Mouse (Mus musculus) MEL (cell line): ENCODE measurements around the gene P4ha2. TPM values are rescaled to one million over a fixed set of nuclear protein-coding genes. Genes with fewer than 3 reads are reported as not detected.

Source experiments
- DNase-seq: peaks from one replicate; pipeline ENCODE4 v3.0.0; 2011; ENCODE audit warnings: low read depth, low spot score
- H3K27ac ChIP-seq: 2 replicates; pipeline ENCODE4 v1.5.1; 2012; ENCODE audit warnings: low read depth, mild to moderate bottlenecking, control low read depth, low read length, moderate library complexity; ENCODE audit not compliant: control insufficient read depth
- H3K27me3 ChIP-seq, 2 experiments: fragments of 150-350 bp in 1 of 2; sonication (generic) in 1 of 2; 2 replicates each; pipeline ENCODE4 v1.6.1; 2012; ENCODE audit warnings: low read length in 2 of 2, mild to moderate bottlenecking in 2 of 2, improper control_type of control experiment in 1 of 2, moderate library complexity in 1 of 2; ENCODE audit not compliant: insufficient read depth in 2 of 2, control insufficient read depth in 1 of 2
- H3K36me3 ChIP-seq, 2 experiments: 2 replicates each; pipeline ENCODE4 v1.6.1; 2012 to 2014; ENCODE audit warnings: low read length in 2 of 2, improper control_type of control experiment in 1 of 2, inconsistent platforms in 1 of 2, mild to moderate bottlenecking in 1 of 2; ENCODE audit not compliant: insufficient read depth in 2 of 2, control insufficient read depth in 1 of 2
- H3K4me1 ChIP-seq, 2 experiments: fragments of 150-350 bp in 1 of 2; sonication (generic) in 1 of 2; 2 replicates each; pipeline ENCODE4 v1.6.1; 2012; ENCODE audit warnings: low read length in 2 of 2, improper control_type of control experiment in 1 of 2, mild to moderate bottlenecking in 1 of 2; ENCODE audit not compliant: insufficient read depth in 2 of 2, control insufficient read depth in 1 of 2
- H3K4me3 ChIP-seq, 2 experiments: fragments of 150-350 bp in 1 of 2; sonication (generic) in 1 of 2; 2 replicates each; pipeline ENCODE4 v1.5.1; 2012; ENCODE audit warnings: low read depth in 2 of 2, low read length in 2 of 2, mild to moderate bottlenecking in 2 of 2, moderate library complexity in 2 of 2, control low read depth in 1 of 2, improper control_type of control experiment in 1 of 2; ENCODE audit not compliant: control insufficient read depth in 1 of 2, insufficient read depth in 1 of 2
- H3K79me2 ChIP-seq: 2 replicates; pipeline ENCODE4 v1.6.1; 2012; ENCODE audit warnings: mild to moderate bottlenecking, low read length, moderate library complexity; ENCODE audit not compliant: control insufficient read depth, poor library complexity, insufficient read depth
- H3K9ac ChIP-seq: 2 replicates; pipeline ENCODE4 v1.6.1; 2012; ENCODE audit warnings: low read depth, mild to moderate bottlenecking, control low read depth, low read length, moderate library complexity; ENCODE audit not compliant: control insufficient read depth, poor library complexity, severe bottlenecking
- H3K9me3 ChIP-seq: fragments of 150-350 bp; sonication (generic); replicated peaks from 2 replicates; pipeline ENCODE4 v1.6.1; 2012; ENCODE audit warnings: mild to moderate bottlenecking, low read length, improper control_type of control experiment, moderate library complexity; ENCODE audit not compliant: insufficient read depth
- BHLHE40 ChIP-seq: IDR thresholded peaks from 2 replicates; pipeline ENCODE4 v1.6.1; 2012; ENCODE audit warnings: low read depth, mild to moderate bottlenecking, inconsistent platforms, low read length, improper control_type of control experiment, borderline replicate concordance
- CHD1 ChIP-seq: IDR thresholded peaks from 2 replicates; pipeline ENCODE4 v1.6.1; 2012; ENCODE audit warnings: low read depth, mild to moderate bottlenecking, inconsistent platforms, low read length, improper control_type of control experiment
- CTCF ChIP-seq, 3 experiments: IDR thresholded peaks in 2 of 3; conservative IDR thresholded peaks in 1 of 3; 2 replicates each; pipeline ENCODE4 v1.5.1; 2011 to 2012; ENCODE audit warnings: low read length in 3 of 3, low read depth in 2 of 3, mild to moderate bottlenecking in 2 of 3, improper control_type of control experiment in 1 of 3, inconsistent platforms in 1 of 3, mixed read lengths in 1 of 3, moderate library complexity in 1 of 3; ENCODE audit not compliant: control insufficient read depth in 1 of 3, insufficient read depth in 1 of 3, poor library complexity in 1 of 3, severe bottlenecking in 1 of 3
- E2F4 ChIP-seq: IDR thresholded peaks from 2 replicates; pipeline ENCODE4 v1.6.1; 2011; ENCODE audit warnings: low read depth, low read length, improper control_type of control experiment, borderline replicate concordance
- ELF1 ChIP-seq: IDR thresholded peaks from 2 replicates; pipeline ENCODE4 v1.6.1; 2014; ENCODE audit warnings: low read depth, mild to moderate bottlenecking, inconsistent platforms, low read length, improper control_type of control experiment, moderate library complexity
- EP300 ChIP-seq, 2 experiments: IDR thresholded peaks; 2 replicates each; pipeline ENCODE4 v1.6.1; 2011; ENCODE audit warnings: improper control_type of control experiment in 2 of 2, low read length in 2 of 2, low read depth in 1 of 2, mild to moderate bottlenecking in 1 of 2
- JUND ChIP-seq: IDR thresholded peaks from 2 replicates; pipeline ENCODE4 v1.6.1; 2011; ENCODE audit warnings: low read depth, mild to moderate bottlenecking, improper control_type of control experiment, low read length
- MAX ChIP-seq: IDR thresholded peaks from 2 replicates; pipeline ENCODE4 v1.6.1; 2011; ENCODE audit warnings: low read length, improper control_type of control experiment
- MYB ChIP-seq: IDR thresholded peaks from 2 replicates; pipeline ENCODE4 v1.6.1; 2011; ENCODE audit warnings: mild to moderate bottlenecking, low read depth, low read length, improper control_type of control experiment
- POLR2A ChIP-seq, 2 experiments: IDR thresholded peaks; 2 replicates each; pipeline ENCODE4 v1.6.1; 2011 to 2012; ENCODE audit warnings: low read length in 2 of 2, mild to moderate bottlenecking in 2 of 2, control low read depth in 1 of 2, improper control_type of control experiment in 1 of 2, low read depth in 1 of 2, moderate library complexity in 1 of 2; ENCODE audit not compliant: control insufficient read depth in 1 of 2, insufficient read depth in 1 of 2, poor library complexity in 1 of 2
- POLR2AphosphoS2 ChIP-seq: IDR thresholded peaks from 2 replicates; pipeline ENCODE4 v1.6.1; 2011; ENCODE audit warnings: low read length, improper control_type of control experiment
- RCOR1 ChIP-seq: IDR thresholded peaks from 2 replicates; pipeline ENCODE4 v1.6.1; 2012; ENCODE audit warnings: low read depth, mild to moderate bottlenecking, inconsistent platforms, low read length, improper control_type of control experiment
- SIN3A ChIP-seq: IDR thresholded peaks from 2 replicates; pipeline ENCODE4 v1.6.1; 2012; ENCODE audit warnings: low read length, improper control_type of control experiment, inconsistent platforms
- SMC3 ChIP-seq: IDR thresholded peaks from 2 replicates; pipeline ENCODE4 v1.6.1; 2011; ENCODE audit warnings: low read depth, low read length, improper control_type of control experiment
- TAL1 ChIP-seq: IDR thresholded peaks from 2 replicates; pipeline ENCODE4 v1.6.1; 2012; ENCODE audit warnings: mild to moderate bottlenecking, inconsistent platforms, low read length, moderate library complexity, mixed read lengths
- USF1 ChIP-seq: IDR thresholded peaks from 2 replicates; pipeline ENCODE4 v1.6.1; 2014; ENCODE audit warnings: low read depth, mild to moderate bottlenecking, inconsistent platforms, low read length, improper control_type of control experiment, moderate library complexity
- ZC3H11A ChIP-seq: IDR thresholded peaks from 2 replicates; pipeline ENCODE4 v1.6.1; 2012; ENCODE audit warnings: low read depth, mild to moderate bottlenecking, inconsistent platforms, low read length, improper control_type of control experiment
- ZKSCAN1 ChIP-seq: IDR thresholded peaks from 2 replicates; pipeline ENCODE4 v1.6.1; 2012; ENCODE audit warnings: low read depth, mild to moderate bottlenecking, inconsistent platforms, low read length, improper control_type of control experiment, moderate library complexity
- ZMIZ1 ChIP-seq: IDR thresholded peaks from 2 replicates; pipeline ENCODE4 v1.6.1; 2012; ENCODE audit warnings: low read depth, mild to moderate bottlenecking, inconsistent platforms, low read length, improper control_type of control experiment, moderate library complexity
- ZNF384 ChIP-seq: IDR thresholded peaks from 2 replicates; pipeline ENCODE4 v1.6.1; 2012; ENCODE audit warnings: low read depth, mild to moderate bottlenecking, inconsistent platforms, low read length, improper control_type of control experiment
- polyA plus RNA-seq, 2 experiments: library from polyadenylated mRNA; stranded (reverse) in 1 of 2; unstranded in 1 of 2; fragments of >175 nt in 1 of 2; fragments of >200 nt in 1 of 2; gene quantifications; 2 replicates each; pipeline versions ENCODE4 v1.2.1 to v1.2.4; 2012; ENCODE audit warnings: low replicate concordance in 2 of 2, low read depth in 1 of 2; ENCODE audit not compliant: insufficient read length in 2 of 2, insufficient read depth in 1 of 2, missing spikeins in 1 of 2
- total RNA-seq: library from RNA; depleted of rRNA; stranded (reverse); fragments of 300-350 nt; gene quantifications from 2 replicates; pipeline ENCODE4 v1.2.3, GENCODE M21; 2012; rRNA removed

The P4ha2 gene
- total and polyA plus RNA-seq, 3 experiments = 18.6 to 57.8 TPM; not detected in 1

- TF ChIP-seq ZC3H11A (no peak), ZMIZ1 (no peak), TAL1 (no peak), SMC3 (no peak), POLR2A (IDR thresholded peaks at IDR 0.05; ENCODE audit: control insufficient read depth in 1 of 2, insufficient read depth in 1 of 2, low read depth in 1 of 2, low read length in 2 of 2, poor library complexity in 1 of 2) (no peak), CTCF (IDR thresholded peaks at IDR 0.05 in 2 of 3, conservative IDR thresholded peaks at IDR 0.05 in 1 of 3; ENCODE audit: control insufficient read depth in 1 of 3, insufficient read depth in 1 of 3, low read depth in 2 of 3, low read length in 3 of 3, poor library complexity in 1 of 3, severe bottlenecking in 1 of 3) (no peak), E2F4 (no peak), POLR2AphosphoS2 (no peak), RCOR1 (no peak), MAX (no peak), BHLHE40 (no peak), ELF1 (no peak), ZNF384 (no peak), JUND (no peak), SIN3A (no peak), CHD1 (no peak), USF1 (no peak), EP300 (IDR thresholded peaks at IDR 0.05; ENCODE audit: low read depth in 1 of 2, low read length in 2 of 2) (no peak), MYB (no peak), ZKSCAN1 (no peak)
These were observed 75.0 kb downstream of the P4ha2 start for GRCm38 (mm10) chr11:54174877-54175276.

More at GRCm38 (mm10) chr11:54174877-54175276, 75.0 kb downstream of the P4ha2 start:
- Histone ChIP-seq H3K4me1 (peaks cover 12 to 15% of the 10 kb centered on the region in 2 experiments), H3K27ac (no peak overlapping the region), H3K9me3 (no peaks in the 10 kb centered on the region), H3K36me3 (peaks cover 0 to 13% of the 10 kb centered on the region in 2 experiments; a peak in 2 of 4 replicates), H3K27me3 (no peaks in the 10 kb centered on the region), H3K9ac (no peak overlapping the region), H3K4me3 (no peak overlapping the region), H3K79me2 (no peaks in the 10 kb centered on the region)
- no peak for DNase-seq

Other genes with a start within 250 kb of the P4ha2 start
- gene Gm12216, start 240.8 kb upstream of the P4ha2 start, total RNA-seq = not detected in 2 replicates
- not detected for gene Gm12216, start 240.8 kb upstream of the P4ha2 start, polyA plus RNA-seq
- gene Slc22a5, start 208.4 kb upstream of the P4ha2 start, total RNA-seq = 10.2 and 11.8 TPM in 2 replicates
- gene Slc22a5, start 208.4 kb upstream of the P4ha2 start, polyA plus RNA-seq = 10 to 100 TPM in 1 of 2 experiments, not detected in 1; 12.5 TPM
- gene Slc22a21, start 119.8 kb upstream of the P4ha2 start, total RNA-seq = 4.2 and 4.7 TPM in 2 replicates
- gene Slc22a21, start 119.8 kb upstream of the P4ha2 start, polyA plus RNA-seq = 1 to 10 TPM in 1 of 2 experiments, not detected in 1; 6.9 TPM
- 2.3 and 3.5 TPM in 2 replicates for gene Slc22a4, start 72.0 kb upstream of the P4ha2 start, total RNA-seq
- gene Slc22a4, start 72.0 kb upstream of the P4ha2 start, polyA plus RNA-seq = 1 to 10 TPM in 1 of 2 experiments, not detected in 1; 5.8 TPM
- 0.13 TPM in 1 of 2 replicates, not detected in the other for gene Pdlim4, start 31.1 kb upstream of the P4ha2 start, total RNA-seq
- gene Pdlim4, start 31.1 kb upstream of the P4ha2 start, polyA plus RNA-seq = under 1 TPM in 1 of 2 experiments, not detected in 1; 0.70 TPM
- gene Csf2, start 149.6 kb downstream of the P4ha2 start, total RNA-seq = not detected in 2 replicates
- gene Csf2, start 149.6 kb downstream of the P4ha2 start, polyA plus RNA-seq = under 1 TPM in 1 of 2 experiments, not detected in 1; 0.15 TPM
- not detected in 2 replicates for gene Il3, start 167.2 kb downstream of the P4ha2 start, total RNA-seq
- not detected for gene Il3, start 167.2 kb downstream of the P4ha2 start, polyA plus RNA-seq
- gene Acsl6, start 203.7 kb downstream of the P4ha2 start, total RNA-seq = 3.2 and 7.9 TPM in 2 replicates
- 1 to 10 TPM in 1 of 2 experiments, not detected in 1; 2.8 TPM for gene Acsl6, start 203.7 kb downstream of the P4ha2 start, polyA plus RNA-seq